Mouse (Mus musculus): ENCODE results near the gene Tmem178b.

DNA sequence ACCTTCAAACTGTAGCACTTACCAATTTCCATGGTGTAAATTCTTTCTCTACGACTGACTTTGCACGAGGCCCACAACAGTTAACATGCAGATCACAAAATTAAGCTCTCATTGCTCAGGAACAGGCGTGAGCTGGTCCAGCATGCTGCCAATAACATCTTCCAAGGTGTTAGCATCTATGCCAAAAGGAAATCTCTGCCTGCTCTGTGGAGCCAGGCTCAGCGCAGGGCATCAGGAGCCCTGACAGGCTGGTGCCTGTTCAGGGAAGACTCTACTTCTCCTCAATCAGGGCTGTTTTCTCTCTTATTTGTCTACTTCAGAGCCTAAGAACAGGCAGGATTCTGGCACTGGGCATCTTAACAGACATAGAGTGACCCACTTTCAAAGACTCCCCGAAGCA, 80.9 kb downstream of the Tmem178b start:
- TF ChIP-seq CTCF (IDR thresholded peaks at IDR 0.05; ENCODE audit: insufficient read depth, low read length): no peak
- no peak for TF ChIP-seq POLR2A (IDR thresholded peaks at IDR 0.05; ENCODE audit: borderline replicate concordance, extremely low read depth, low read depth, low read length)
